Mouse (Mus musculus) neural tube, embryonic 13.5 days (tissue): ENCODE data around the gene Tvp23a. TPM values are rescaled to one million over a fixed set of nuclear protein-coding genes. Genes with fewer than 3 reads are reported as not detected.
A peak's percentile ranks its signal among the peaks of the same experiment; 100 is the strongest.

Source experiments
- ATAC-seq: fragments of 200-750 bp; cut with Nextera tagmentation; 2 replicates; pipeline ENCODE4 v1.8.0; 2017; ENCODE audit warnings: low read depth, mild to moderate bottlenecking, moderate TSS enrichment, moderate library complexity
- H3K27ac ChIP-seq: fragments of 300-500 bp; sonication (generic); replicated peaks from 2 replicates; pipeline ENCODE4 v1.5.1; 2015; ENCODE audit warnings: moderate library complexity, mild to moderate bottlenecking, inconsistent platforms
- H3K27me3 ChIP-seq: fragments of 300-500 bp; sonication (generic); 2 replicates; pipeline ENCODE4 v1.6.1; 2015; ENCODE audit warnings: mild to moderate bottlenecking, inconsistent platforms
- H3K36me3 ChIP-seq: fragments of 300-500 bp; sonication (generic); 2 replicates; pipeline ENCODE4 v1.6.1; 2015; ENCODE audit warnings: mild to moderate bottlenecking, inconsistent platforms
- H3K4me1 ChIP-seq: fragments of 300-500 bp; sonication (generic); replicated peaks from 2 replicates; pipeline ENCODE4 v1.6.1; 2015; ENCODE audit warnings: inconsistent platforms
- H3K4me2 ChIP-seq: fragments of 300-500 bp; sonication (generic); 2 replicates; pipeline ENCODE4 v1.6.1; 2015; ENCODE audit warnings: inconsistent platforms, mild to moderate bottlenecking, moderate library complexity
- H3K4me3 ChIP-seq: fragments of 300-500 bp; sonication (generic); 2 replicates; pipeline ENCODE4 v1.5.1; 2015; ENCODE audit warnings: mild to moderate bottlenecking, inconsistent platforms
- H3K9ac ChIP-seq: fragments of 300-500 bp; sonication (generic); 2 replicates; pipeline ENCODE4 v1.6.1; 2015; ENCODE audit warnings: moderate library complexity, mild to moderate bottlenecking, inconsistent platforms
- H3K9me3 ChIP-seq: fragments of 300-500 bp; sonication (generic); 2 replicates; pipeline ENCODE4 v1.6.1; 2016; ENCODE audit warnings: inconsistent platforms
- WGBS: fragments of 180-500 bp; shearing (Covaris S2); methylation state at CpG from one replicate; pipeline ENCODE4 v1.1.7; 2015; 5-methylcytosine and 5-hydroxymethylcytosine counted together
- polyA plus RNA-seq: library from polyadenylated mRNA; unstranded; fragments of >200 nt; fragmentation: Nextera tagmentation; extraction: Ambion mirVana; gene quantifications from 2 replicates; pipeline ENCODE4 v1.2.1, GENCODE M21; 2015

Gene Tvp23a
- polyA plus RNA-seq, result 39.2 and 40.5 TPM in 2 replicates

DNA sequence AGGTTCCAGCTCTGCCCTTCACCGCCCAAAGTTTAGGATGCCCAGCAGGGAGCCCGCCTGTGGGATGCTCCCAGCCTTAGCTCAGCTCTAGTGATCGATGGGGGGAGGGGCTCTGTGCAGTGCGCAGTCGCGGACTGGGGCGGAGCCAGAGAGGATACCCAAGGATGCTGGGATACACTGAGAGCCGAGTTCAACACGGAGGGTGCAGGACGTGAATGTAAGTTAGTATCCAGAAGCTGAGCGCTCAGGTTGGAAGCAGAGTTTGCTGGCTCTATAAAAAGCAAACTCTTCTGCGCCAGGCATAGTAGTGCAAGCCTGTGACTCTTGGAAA, at the start of gene Tvp23a:
Gene Tvp23a, minus strand, starts transcription at position 99 of the 331 bp plus-strand sequence.
- ATAC-seq, result peak; percentile 99
- Histone ChIP-seq H3K36me3 (no peaks in the 10 kb centered on the region), H3K9ac (peak within 1 kb of the TSS; percentile 81), H3K4me3 (peak within 1 kb of the TSS; percentile 58), H3K4me1 (peaks cover 52% of the 10 kb centered on the region), H3K4me2 (peak within 1 kb of the TSS; percentile 80), H3K9me3 (no peaks in the 10 kb centered on the region), H3K27ac (peak within 1 kb of the TSS; percentile 89), H3K27me3 (no peaks in the 10 kb centered on the region)
- WGBS, result under 1% methylated on average over 12 of the region's 12 CpGs

DNA sequence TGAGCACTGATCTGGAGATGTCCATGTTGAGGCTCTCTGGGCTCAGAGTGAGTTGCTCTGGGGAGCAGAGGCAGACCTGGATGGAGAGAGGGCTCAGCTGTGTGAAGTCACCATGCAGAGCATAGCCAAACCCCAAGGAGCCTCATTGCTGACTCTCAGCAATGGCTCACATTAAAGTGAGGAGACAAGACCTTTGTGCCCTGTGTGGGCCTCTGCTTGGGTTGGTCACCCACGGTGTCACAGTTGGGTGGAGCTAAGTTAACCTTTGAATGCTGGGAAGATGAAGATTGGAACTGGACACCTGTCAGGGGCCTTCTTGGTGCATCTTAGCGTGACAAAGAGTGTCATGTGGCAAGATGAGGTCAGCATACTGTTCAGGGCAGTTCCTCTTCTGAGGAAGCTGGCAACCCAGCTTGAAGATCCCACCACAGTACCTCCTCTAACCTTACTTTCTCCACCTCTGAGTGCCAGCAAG, 48.7 kb upstream of the Tvp23a start:
- WGBS, result 86% methylated on average over 2 of the region's 2 CpGs
- H3K4me2 ChIP-seq, result no peak overlapping the region
- H3K4me3 ChIP-seq, result no peak overlapping the region
- no peak for ATAC-seq
- no peaks in the 10 kb centered on the region for H3K9me3 ChIP-seq
- no peaks in the 10 kb centered on the region for H3K36me3 ChIP-seq
- no peaks in the 10 kb centered on the region for H3K27me3 ChIP-seq
- H3K4me1 ChIP-seq, result no peaks in the 10 kb centered on the region
- no peak overlapping the region for H3K27ac ChIP-seq
- no peak overlapping the region for H3K9ac ChIP-seq

DNA sequence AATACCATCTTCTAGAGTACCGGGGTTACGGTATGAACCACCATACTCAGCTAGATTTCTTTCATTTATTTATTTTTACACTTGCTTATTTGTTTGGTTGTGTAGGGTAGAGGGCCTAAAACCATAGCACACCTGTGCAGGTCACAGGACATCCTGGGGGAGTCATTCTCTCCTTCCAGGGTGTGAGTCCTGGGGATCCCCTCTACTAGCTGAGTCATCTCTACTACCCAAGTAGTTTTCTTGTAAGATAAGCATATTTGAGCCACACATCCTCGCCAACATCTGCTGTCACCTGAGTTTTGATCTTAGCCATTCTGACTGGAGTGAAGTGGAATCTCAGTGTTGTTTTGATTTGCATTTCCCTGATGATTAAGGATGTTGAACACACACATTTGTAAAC, 45.4 kb upstream of the Tvp23a start:
- 87% methylated on average over 3 of the region's 3 CpGs for WGBS
- ATAC-seq, result no peak

DNA sequence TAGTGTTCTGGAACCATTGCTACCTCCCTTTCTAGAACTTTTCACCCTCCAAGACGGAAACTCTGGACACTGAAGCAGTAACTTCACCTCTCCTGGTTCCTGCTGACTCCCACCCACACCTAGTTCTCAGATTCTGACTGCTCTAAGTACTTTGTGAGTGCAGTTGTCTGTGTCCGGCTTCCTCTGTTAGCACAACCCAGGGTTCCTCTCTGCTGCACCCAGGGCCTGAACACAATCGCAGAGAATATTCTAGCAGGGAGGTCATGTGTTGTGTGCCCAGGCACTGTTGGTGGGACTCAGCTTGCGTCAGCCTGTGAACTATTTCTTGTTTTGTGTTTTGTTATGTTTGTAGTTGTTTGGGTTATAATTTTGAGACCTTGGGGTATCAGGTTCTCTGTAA, 44.6 kb upstream of the Tvp23a start:
- no peak overlapping the region for H3K4me3 ChIP-seq
- no peak overlapping the region for H3K9ac ChIP-seq
- H3K36me3 ChIP-seq, result no peaks in the 10 kb centered on the region
- WGBS, result 88% methylated on average over 4 of the region's 4 CpGs
- no peak overlapping the region for H3K27ac ChIP-seq
- no peaks in the 10 kb centered on the region for H3K9me3 ChIP-seq
- H3K4me2 ChIP-seq, result no peak overlapping the region
- no peak for ATAC-seq
- peaks cover 17% of the 10 kb centered on the region for H3K27me3 ChIP-seq
- H3K4me1 ChIP-seq, result peaks cover 8% of the 10 kb centered on the region; the same call in 1 of the 2 replicates

More for the DNA sequence above, 45.4 kb upstream of the Tvp23a start:
- no peak overlapping the region for H3K4me3 ChIP-seq
- H3K4me2 ChIP-seq, result no peak overlapping the region
- no peaks in the 10 kb centered on the region for H3K36me3 ChIP-seq
- peaks cover 13% of the 10 kb centered on the region for H3K27me3 ChIP-seq
- H3K9ac ChIP-seq, result no peak overlapping the region
- no peaks in the 10 kb centered on the region for H3K9me3 ChIP-seq
- no peak overlapping the region for H3K27ac ChIP-seq
- peaks cover 8% of the 10 kb centered on the region; the same call in 1 of the 2 replicates for H3K4me1 ChIP-seq

DNA sequence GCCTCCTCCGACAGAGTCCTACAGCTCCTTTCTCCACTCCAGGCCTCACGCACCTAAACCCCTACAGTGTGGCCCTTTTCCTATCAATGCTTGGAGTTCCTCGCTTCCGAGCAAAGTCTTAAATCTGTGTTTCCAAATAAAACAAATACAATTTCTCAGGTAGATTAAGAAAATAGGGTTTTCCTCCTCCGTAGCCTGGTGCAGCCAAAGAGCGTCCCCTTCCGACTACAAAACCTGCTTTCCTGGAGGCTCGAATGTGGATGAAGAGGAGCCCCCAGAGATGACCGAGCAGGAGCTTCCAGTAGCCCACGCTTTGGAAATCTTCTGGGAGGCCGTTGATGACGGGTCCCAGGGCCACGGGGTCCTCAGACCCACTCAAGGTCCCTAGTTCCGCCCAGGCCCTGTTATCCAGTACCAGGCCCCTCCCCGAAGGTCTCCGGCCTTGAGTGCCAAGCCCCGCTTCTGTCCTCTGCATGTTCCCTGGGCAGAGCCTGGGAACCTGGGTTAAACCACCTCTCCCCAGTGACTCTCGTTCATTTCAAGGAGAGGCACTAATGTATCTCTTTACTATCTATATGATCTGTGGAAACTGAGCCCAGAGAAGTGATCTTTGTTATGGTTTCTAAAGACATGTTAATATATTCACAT, 43.5 kb upstream of the Tvp23a start:
- no peaks in the 10 kb centered on the region for H3K36me3 ChIP-seq
- no peaks in the 10 kb centered on the region for H3K9me3 ChIP-seq
- H3K9ac ChIP-seq, result no peak overlapping the region
- no peak overlapping the region for H3K4me2 ChIP-seq
- peaks cover 8% of the 10 kb centered on the region; the same call in 1 of the 2 replicates for H3K4me1 ChIP-seq
- 85% methylated on average over 18 of the region's 18 CpGs for WGBS
- H3K4me3 ChIP-seq, result no peak overlapping the region
- H3K27me3 ChIP-seq, result peaks cover 17% of the 10 kb centered on the region
- H3K27ac ChIP-seq, result no peak overlapping the region
- ATAC-seq, result no peak

DNA sequence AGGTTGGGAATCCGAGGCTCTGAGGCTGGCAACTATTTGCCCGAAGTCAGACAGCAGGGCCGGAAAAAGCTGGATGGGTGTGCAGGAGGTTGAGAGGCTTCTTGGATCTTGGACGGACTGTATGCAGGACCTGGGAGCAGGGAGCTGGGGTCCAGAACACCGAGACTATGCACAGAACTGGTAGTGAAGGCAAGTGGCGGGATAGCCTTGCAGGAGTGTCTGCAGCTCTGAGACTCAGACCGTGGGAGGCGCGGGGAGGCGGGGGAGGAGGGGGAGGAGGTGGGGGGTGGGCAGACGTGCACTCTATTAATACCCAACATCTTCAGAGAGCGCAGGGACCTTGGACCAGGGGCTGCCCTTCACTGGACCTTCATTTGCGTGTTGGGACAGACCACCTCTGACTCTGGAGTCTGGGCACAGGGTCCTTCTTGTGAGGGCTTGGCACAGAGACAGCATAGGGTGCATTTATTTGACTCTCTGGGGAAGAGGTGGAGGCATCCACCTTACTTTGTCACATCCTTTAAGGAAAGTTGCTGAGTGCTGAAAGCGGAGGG, 42.8 kb upstream of the Tvp23a start:
- peak overlapping the region; percentile 36 for H3K4me2 ChIP-seq
- no peaks in the 10 kb centered on the region for H3K9me3 ChIP-seq
- H3K4me1 ChIP-seq, result peaks cover 8% of the 10 kb centered on the region; the same call in 1 of the 2 replicates
- peak overlapping the region; percentile 53; the same call in 1 of the 2 replicates for H3K9ac ChIP-seq
- no peaks in the 10 kb centered on the region for H3K36me3 ChIP-seq
- 28% methylated on average over 13 of the region's 14 CpGs for WGBS
- H3K27ac ChIP-seq, result no peak overlapping the region
- ATAC-seq, result no peak
- no peak overlapping the region for H3K4me3 ChIP-seq
- H3K27me3 ChIP-seq, result peaks cover 17% of the 10 kb centered on the region

DNA sequence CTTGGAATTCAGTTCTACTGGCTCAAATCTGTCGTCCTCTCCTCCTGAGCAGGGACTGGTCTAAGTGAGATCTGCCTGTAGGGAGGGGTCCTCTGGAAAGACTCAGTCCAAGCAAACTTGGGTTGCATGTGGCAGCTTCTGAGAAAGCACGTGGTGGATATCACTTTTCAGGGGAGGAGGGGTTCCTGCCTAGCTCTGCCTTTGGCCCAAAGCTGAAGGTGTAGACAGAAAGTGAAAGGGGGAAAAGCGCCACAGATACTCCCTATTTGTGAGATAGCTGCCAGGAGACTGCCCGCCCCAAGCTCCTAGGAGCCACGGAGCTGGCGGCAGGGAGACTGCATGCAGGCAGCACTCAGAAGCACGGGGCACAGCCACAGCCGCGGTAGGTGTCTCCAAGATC, 42.3 kb upstream of the Tvp23a start:
- Histone ChIP-seq H3K27ac (no peak overlapping the region), H3K4me3 (no peak overlapping the region), H3K9ac (peak overlapping the region; percentile 53; the same call in 1 of the 2 replicates), H3K27me3 (peaks cover 17% of the 10 kb centered on the region), H3K9me3 (no peaks in the 10 kb centered on the region), H3K4me1 (peaks cover 8% of the 10 kb centered on the region; the same call in 1 of the 2 replicates), H3K36me3 (no peaks in the 10 kb centered on the region), H3K4me2 (peak overlapping the region; percentile 36)
- WGBS, result 9% methylated on average over 9 of the region's 9 CpGs
- no peak for ATAC-seq

DNA sequence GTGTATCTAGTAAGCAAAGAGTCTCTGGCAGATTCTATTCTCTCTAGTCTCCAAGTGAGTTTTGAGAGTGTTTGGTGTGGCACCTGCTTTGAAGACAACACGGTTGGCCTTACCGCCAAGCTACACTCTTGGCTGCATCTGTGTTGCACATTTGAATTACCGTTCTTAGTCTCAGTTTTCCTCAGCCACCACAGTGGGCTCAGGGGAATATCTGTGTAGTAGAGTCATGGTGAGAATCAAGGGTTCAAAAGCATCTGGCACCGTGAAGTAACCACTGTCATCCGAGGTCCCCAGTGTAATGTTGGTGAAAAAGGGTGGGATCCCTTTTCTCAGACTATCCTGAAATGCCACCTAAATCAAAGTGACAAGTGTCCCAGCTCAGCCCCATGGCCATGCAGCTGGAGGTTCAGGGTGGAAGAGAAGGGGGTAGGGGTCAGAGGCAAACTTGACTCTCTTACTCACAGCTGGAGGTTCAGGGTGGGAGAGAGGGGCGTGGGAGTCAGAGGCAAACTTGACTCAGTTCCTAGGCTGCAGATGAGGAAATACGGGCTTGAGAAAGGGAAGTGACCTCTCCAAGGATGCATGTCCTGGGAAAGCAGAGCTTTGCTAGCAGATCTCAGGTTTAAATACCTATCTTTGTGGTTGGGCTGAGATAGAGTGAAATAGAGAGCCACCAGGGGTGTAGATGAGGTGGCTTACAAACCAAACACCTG, 41.8 kb upstream of the Tvp23a start:
- H3K36me3 ChIP-seq, result no peaks in the 10 kb centered on the region
- H3K27ac ChIP-seq, result no peak overlapping the region
- ATAC-seq, result no peak
- no peaks in the 10 kb centered on the region for H3K9me3 ChIP-seq
- H3K4me3 ChIP-seq, result no peak overlapping the region
- 87% methylated on average over 7 of the region's 7 CpGs for WGBS
- no peak overlapping the region for H3K9ac ChIP-seq
- H3K4me1 ChIP-seq, result peaks cover 8% of the 10 kb centered on the region; the same call in 1 of the 2 replicates
- no peak overlapping the region for H3K4me2 ChIP-seq
- H3K27me3 ChIP-seq, result peaks cover 17% of the 10 kb centered on the region

DNA sequence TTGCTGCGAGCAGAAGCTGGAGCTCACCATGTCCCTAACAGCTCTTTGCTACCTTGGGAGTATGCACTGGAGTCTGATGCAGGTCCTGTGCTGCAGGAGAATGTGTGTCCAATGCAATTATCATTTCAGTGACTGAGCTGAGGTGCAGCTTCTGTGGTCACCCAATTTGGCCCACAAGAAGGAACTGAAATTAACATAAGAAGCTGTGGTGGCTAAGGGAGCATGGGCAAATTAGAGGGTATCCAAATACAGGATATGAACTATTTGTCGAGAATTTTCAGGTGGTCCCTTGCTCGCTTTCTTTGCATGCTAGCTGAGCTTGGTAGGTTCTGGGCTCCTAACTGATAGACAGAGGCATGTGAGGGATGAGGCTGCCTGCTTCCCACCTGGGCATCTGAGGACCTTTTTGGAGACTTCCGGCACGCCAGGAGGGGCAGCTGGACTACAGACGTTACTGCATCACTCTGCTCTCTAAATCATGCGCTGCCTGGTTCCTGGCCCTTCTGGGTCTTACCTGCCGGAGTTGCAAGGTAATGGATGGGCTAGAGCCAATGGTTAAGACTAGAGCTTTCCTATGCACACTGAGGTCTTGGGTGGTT, 40.8 kb upstream of the Tvp23a start:
- no peaks in the 10 kb centered on the region for H3K9me3 ChIP-seq
- no peak overlapping the region for H3K4me3 ChIP-seq
- H3K4me1 ChIP-seq, result peaks cover 8% of the 10 kb centered on the region; the same call in 1 of the 2 replicates
- no peak overlapping the region for H3K27ac ChIP-seq
- ATAC-seq, result no peak
- no peak overlapping the region for H3K4me2 ChIP-seq
- 92% methylated on average over 8 of the region's 8 CpGs for WGBS
- H3K9ac ChIP-seq, result no peak overlapping the region
- peaks cover 17% of the 10 kb centered on the region for H3K27me3 ChIP-seq
- H3K36me3 ChIP-seq, result no peaks in the 10 kb centered on the region

DNA sequence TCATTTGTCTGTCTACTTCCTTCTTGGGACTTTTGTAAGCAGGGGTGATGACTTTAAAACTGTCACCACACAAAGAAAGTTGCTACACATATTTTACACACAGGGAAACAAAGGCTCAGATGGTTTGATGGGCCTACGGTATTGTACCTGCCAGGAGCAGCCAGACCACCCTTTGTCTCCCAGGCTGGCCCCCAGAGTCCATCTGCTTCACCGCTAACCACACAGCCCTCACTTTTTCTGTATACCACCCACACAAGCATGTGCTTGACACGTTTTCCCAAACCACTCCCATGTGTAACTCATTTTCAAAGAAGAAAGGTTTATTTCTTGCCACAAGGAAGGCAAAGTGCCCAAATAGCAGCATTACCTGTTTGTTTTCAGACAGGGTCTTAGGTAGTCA, 39.8 kb upstream of the Tvp23a start:
- Histone ChIP-seq H3K9me3 (no peaks in the 10 kb centered on the region), H3K4me3 (no peak overlapping the region), H3K9ac (no peak overlapping the region), H3K36me3 (no peaks in the 10 kb centered on the region), H3K4me1 (peaks cover 8% of the 10 kb centered on the region; the same call in 1 of the 2 replicates), H3K27ac (no peak overlapping the region), H3K4me2 (no peak overlapping the region), H3K27me3 (peaks cover 17% of the 10 kb centered on the region)
- no peak for ATAC-seq
- 55% methylated on average over 3 of the region's 3 CpGs for WGBS

DNA sequence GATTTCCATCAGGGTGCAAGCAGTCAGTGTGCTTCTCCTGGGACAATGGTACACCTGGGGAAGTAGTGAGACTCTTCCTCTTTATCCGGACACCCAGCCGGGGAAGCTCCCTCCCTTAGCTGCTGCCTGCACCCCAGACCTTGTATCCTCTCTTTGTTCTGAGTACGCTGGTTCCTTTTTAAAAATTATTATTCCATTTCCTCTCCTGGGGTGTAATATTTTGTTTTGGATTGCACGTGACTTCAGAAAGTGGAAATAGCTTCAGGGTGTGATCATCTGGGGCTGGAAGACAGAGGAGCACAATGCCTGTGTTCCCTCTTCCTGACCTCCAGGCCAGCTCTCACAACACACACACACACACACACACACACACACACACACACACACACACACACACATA, 35.2 kb upstream of the Tvp23a start:
- Histone ChIP-seq H3K4me2 (no peak overlapping the region), H3K4me1 (no peaks in the 10 kb centered on the region), H3K36me3 (no peaks in the 10 kb centered on the region), H3K27me3 (peaks cover 4% of the 10 kb centered on the region; the same call in 1 of the 2 replicates), H3K4me3 (no peak overlapping the region), H3K27ac (no peak overlapping the region), H3K9ac (no peak overlapping the region), H3K9me3 (no peaks in the 10 kb centered on the region)
- no peak for ATAC-seq
- WGBS, result 68% methylated on average over 4 of the region's 4 CpGs

DNA sequence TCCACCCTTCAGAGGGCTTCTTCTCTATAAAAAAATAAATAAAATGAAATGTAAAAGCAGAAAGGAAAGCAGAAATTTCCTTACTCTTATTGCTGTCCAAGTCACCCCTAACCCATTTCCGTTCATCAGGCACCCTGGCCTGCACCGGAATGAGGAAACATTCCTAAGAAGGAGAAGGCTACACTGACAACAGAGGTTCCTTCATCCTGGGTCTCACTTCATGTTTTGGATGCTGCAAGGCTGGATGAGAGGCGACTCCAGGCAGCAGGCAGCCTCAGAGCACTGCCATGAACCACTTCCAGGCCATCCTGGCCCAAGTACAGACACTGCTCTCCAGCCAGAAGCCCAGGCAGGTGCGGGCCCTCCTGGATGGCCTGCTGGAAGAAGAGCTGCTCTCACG, 32.7 kb upstream of the Tvp23a start, which contains the start of gene Ciita:
Gene Ciita, plus strand, starts transcription at position 203 of the 400 bp plus-strand sequence.
- Histone ChIP-seq H3K9ac (no peak within 1 kb of the TSS), H3K4me2 (no peak within 1 kb of the TSS), H3K27me3 (no peaks in the 10 kb centered on the region), H3K9me3 (no peaks in the 10 kb centered on the region), H3K4me1 (no peaks in the 10 kb centered on the region), H3K27ac (no peak within 1 kb of the TSS), H3K4me3 (no peak within 1 kb of the TSS), H3K36me3 (no peaks in the 10 kb centered on the region)
- WGBS, result 81% methylated on average over 5 of the region's 5 CpGs
- no peak for ATAC-seq
